Mouse (Mus musculus): ENCODE data around the gene Mxd4. TPM values are rescaled to one million over a fixed set of nuclear protein-coding genes. Genes with fewer than 3 reads are reported as not detected.

Gene Mxd4
- polyA plus RNA-seq, 1 experiment: 69.7 TPM

DNA sequence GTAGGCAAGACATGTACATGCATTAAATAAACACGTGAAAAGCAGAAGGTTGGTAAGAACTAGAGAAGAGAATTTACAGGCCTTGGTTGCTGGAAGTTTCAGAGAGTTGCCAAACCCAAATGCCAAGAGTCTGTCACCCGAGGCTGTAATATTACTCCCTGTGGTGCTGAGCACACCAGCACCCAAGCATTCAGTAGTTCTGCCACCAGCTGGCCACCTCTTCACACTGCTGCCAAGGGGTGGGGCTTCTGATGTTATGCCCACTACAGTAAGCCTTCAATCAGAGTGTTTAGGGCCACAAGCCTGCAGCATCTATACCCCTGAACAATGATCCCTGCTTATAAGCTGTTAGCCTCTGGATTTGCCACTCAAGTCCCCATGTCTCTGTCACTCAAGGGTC lies 13.9 kb upstream of the Mxd4 start:
- TF ChIP-seq CTCF (IDR thresholded peaks at IDR 0.05; ENCODE audit: borderline replicate concordance, insufficient read depth, low read length): no peak
- no peak for TF ChIP-seq POLR2A (IDR thresholded peaks at IDR 0.05; ENCODE audit: low read depth, low read length)
- H3K4me1 ChIP-seq (ENCODE audit: control insufficient read depth, insufficient read depth, low read length): no peaks in the 10 kb centered on the region
- no peak overlapping the region for H3K4me3 ChIP-seq (ENCODE audit: insufficient read depth, low read length)
- H3K27ac ChIP-seq (ENCODE audit: insufficient read depth, low read length): no peak overlapping the region

DNA sequence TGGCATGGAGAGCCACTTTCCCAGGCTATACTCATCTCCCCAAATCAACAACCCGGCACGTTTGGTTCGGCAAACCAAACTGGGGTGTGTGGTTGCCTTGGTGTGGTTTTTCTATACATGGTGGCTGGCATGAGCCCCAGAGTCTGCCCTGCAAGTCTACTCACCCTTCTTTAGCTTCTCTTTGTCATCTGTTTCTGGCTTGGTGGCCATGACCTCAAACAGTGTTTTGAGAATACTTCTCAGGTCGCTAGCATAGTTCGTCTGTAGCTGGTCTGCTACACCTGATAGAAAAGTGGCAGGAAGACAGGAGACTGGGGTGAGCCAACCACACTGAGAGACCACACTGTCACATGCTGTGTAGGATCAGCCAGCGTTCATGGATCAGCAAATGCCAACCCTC lies 11.1 kb upstream of the Mxd4 start:
- Histone ChIP-seq H3K27ac (ENCODE audit: insufficient read depth, low read length) (no peak overlapping the region), H3K4me1 (ENCODE audit: control insufficient read depth, insufficient read depth, low read length) (no peaks in the 10 kb centered on the region), H3K4me3 (ENCODE audit: insufficient read depth, low read length) (no peak overlapping the region)
- no peak for TF ChIP-seq CTCF (IDR thresholded peaks at IDR 0.05; ENCODE audit: borderline replicate concordance, insufficient read depth, low read length)
- TF ChIP-seq POLR2A (IDR thresholded peaks at IDR 0.05; ENCODE audit: low read depth, low read length): no peak

GRCm38 (mm10) chr5:34197243-34197642 lies 9.7 kb upstream of the Mxd4 start:
- H3K4me3 ChIP-seq (ENCODE audit: insufficient read depth, low read length): no peak overlapping the region
- no peaks in the 10 kb centered on the region for H3K4me1 ChIP-seq (ENCODE audit: control insufficient read depth, insufficient read depth, low read length)
- TF ChIP-seq CTCF (IDR thresholded peaks at IDR 0.05; ENCODE audit: borderline replicate concordance, insufficient read depth, low read length) (no peak), POLR2A (IDR thresholded peaks at IDR 0.05; ENCODE audit: low read depth, low read length) (no peak)
- no peak overlapping the region for H3K27ac ChIP-seq (ENCODE audit: insufficient read depth, low read length)

DNA sequence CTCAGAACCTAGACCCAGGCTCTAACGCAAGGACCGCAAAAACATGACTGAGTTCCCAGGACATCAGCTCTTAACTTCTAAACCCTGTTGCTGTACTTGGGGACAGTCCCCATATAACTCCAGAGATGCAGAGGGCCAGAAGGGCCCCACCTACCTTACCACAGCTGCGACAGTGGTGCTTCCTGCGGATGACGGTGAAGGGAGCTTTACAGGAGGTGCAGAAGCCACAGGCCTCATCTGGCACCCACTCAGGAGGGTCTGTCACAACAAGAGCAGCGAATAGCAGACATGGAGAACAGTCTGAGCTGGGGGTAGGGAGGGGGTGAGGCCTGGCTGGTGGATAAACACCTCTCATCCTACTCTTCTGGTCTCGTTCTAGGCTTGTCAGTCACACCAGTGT lies 8.9 kb upstream of the Mxd4 start:
- TF ChIP-seq POLR2A (IDR thresholded peaks at IDR 0.05; ENCODE audit: low read depth, low read length) (no peak), CTCF (IDR thresholded peaks at IDR 0.05; ENCODE audit: borderline replicate concordance, insufficient read depth, low read length) (no peak)
- H3K27ac ChIP-seq (ENCODE audit: insufficient read depth, low read length): no peak overlapping the region
- H3K4me1 ChIP-seq (ENCODE audit: control insufficient read depth, insufficient read depth, low read length): no peaks in the 10 kb centered on the region
- no peak overlapping the region for H3K4me3 ChIP-seq (ENCODE audit: insufficient read depth, low read length)

DNA sequence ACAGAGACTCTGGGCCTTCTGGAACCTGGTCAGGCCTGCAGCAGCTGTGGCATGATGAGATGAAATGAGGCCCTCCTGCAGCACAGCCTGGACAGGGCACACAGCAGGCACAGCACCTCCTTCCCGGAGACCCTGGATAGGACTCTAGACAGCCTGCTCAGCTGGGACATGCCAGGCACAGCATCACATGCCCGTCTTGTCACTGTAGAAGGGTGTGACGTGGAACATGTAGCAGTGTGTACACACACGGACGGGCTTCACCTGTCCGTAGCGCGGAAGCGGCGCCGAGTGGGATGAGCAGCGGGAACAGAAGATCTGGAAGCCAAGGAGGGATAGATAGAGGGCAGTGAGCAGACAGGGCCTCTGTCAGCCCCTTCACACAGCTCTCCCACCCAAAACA lies 8.3 kb upstream of the Mxd4 start:
- no peaks in the 10 kb centered on the region for H3K4me1 ChIP-seq (ENCODE audit: control insufficient read depth, insufficient read depth, low read length)
- H3K4me3 ChIP-seq (ENCODE audit: insufficient read depth, low read length): no peak overlapping the region
- TF ChIP-seq CTCF (IDR thresholded peaks at IDR 0.05; ENCODE audit: borderline replicate concordance, insufficient read depth, low read length): no peak
- TF ChIP-seq POLR2A (IDR thresholded peaks at IDR 0.05; ENCODE audit: low read depth, low read length): no peak
- no peak overlapping the region for H3K27ac ChIP-seq (ENCODE audit: insufficient read depth, low read length)

GRCm38 (mm10) chr5:34194975-34195662 lies 7.6 kb upstream of the Mxd4 start:
- Histone ChIP-seq H3K4me3 (ENCODE audit: insufficient read depth, low read length) (no peak overlapping the region), H3K4me1 (ENCODE audit: control insufficient read depth, insufficient read depth, low read length) (no peaks in the 10 kb centered on the region), H3K27ac (ENCODE audit: insufficient read depth, low read length) (no peak overlapping the region)
- TF ChIP-seq POLR2A (IDR thresholded peaks at IDR 0.05; ENCODE audit: low read depth, low read length) (no peak), CTCF (IDR thresholded peaks at IDR 0.05; ENCODE audit: borderline replicate concordance, insufficient read depth, low read length) (no peak)

DNA sequence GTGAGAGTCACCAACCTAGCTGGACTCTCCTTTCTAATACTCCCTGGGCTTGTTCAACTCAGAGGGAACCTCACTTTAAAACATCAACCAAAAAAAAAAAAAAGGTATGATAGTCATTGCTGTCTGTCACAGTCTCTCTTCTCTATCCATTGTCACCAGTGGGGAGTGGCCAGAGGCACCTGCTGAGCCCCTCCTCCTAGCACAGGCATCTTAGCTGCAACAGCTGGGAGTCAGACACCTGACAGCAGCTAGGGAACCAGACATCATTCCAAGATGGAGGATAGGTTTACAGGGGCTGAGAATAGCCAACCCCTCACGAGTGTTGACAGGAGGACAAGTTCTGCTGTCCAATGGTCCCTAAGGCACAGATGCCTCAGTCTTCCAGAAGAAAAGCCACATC lies 6.9 kb upstream of the Mxd4 start:
- H3K4me1 ChIP-seq (ENCODE audit: control insufficient read depth, insufficient read depth, low read length): no peaks in the 10 kb centered on the region
- no peak for TF ChIP-seq CTCF (IDR thresholded peaks at IDR 0.05; ENCODE audit: borderline replicate concordance, insufficient read depth, low read length)
- TF ChIP-seq POLR2A (IDR thresholded peaks at IDR 0.05; ENCODE audit: low read depth, low read length): no peak
- no peak overlapping the region for H3K27ac ChIP-seq (ENCODE audit: insufficient read depth, low read length)
- no peak overlapping the region for H3K4me3 ChIP-seq (ENCODE audit: insufficient read depth, low read length)

GRCm38 (mm10) chr5:34191843-34192242 lies 4.3 kb upstream of the Mxd4 start:
- TF ChIP-seq POLR2A (IDR thresholded peaks at IDR 0.05; ENCODE audit: low read depth, low read length): no peak
- TF ChIP-seq CTCF (IDR thresholded peaks at IDR 0.05; ENCODE audit: borderline replicate concordance, insufficient read depth, low read length): no peak
- 0 out of 2 replicates have a peak, but pooled peaks cover 3% of the 10 kb centered on the region for H3K4me1 ChIP-seq (ENCODE audit: control insufficient read depth, insufficient read depth, low read length)
- H3K4me3 ChIP-seq (ENCODE audit: insufficient read depth, low read length): no peak overlapping the region
- H3K27ac ChIP-seq (ENCODE audit: insufficient read depth, low read length): no peak overlapping the region

- TF ChIP-seq POLR2A (IDR thresholded peaks at IDR 0.05; ENCODE audit: low read depth, low read length) (no peak), CTCF (IDR thresholded peaks at IDR 0.05; ENCODE audit: borderline replicate concordance, insufficient read depth, low read length) (no peak)
These were observed 3.5 kb upstream of the Mxd4 start for GRCm38 (mm10) chr5:34191021-34191420.

GRCm38 (mm10) chr5:34189521-34189920 lies 2.0 kb upstream of the Mxd4 start:
- no peak overlapping the region for H3K4me3 ChIP-seq (ENCODE audit: insufficient read depth, low read length)
- H3K27ac ChIP-seq (ENCODE audit: insufficient read depth, low read length): no peak overlapping the region
- H3K4me1 ChIP-seq (ENCODE audit: control insufficient read depth, insufficient read depth, low read length): 0 out of 2 replicates have a peak, but pooled peaks cover 3% of the 10 kb centered on the region
- TF ChIP-seq CTCF (IDR thresholded peaks at IDR 0.05; ENCODE audit: borderline replicate concordance, insufficient read depth, low read length) (no peak), POLR2A (IDR thresholded peaks at IDR 0.05; ENCODE audit: low read depth, low read length) (no peak)

More at GRCm38 (mm10) chr5:34191021-34191420, 3.5 kb upstream of the Mxd4 start:
- H3K27ac ChIP-seq (ENCODE audit: insufficient read depth, low read length): no peak overlapping the region
- H3K4me1 ChIP-seq (ENCODE audit: control insufficient read depth, insufficient read depth, low read length): 0 out of 2 replicates have a peak, but pooled peaks cover 3% of the 10 kb centered on the region
- H3K4me3 ChIP-seq (ENCODE audit: insufficient read depth, low read length): no peak overlapping the region

All from embryonic fibroblast, embryonic 13.5 days (primary cell).